Mouse (Mus musculus) G1E (cell line): Measurements from ENCODE around the gene Cebpb. TPM values are rescaled to one million over a fixed set of nuclear protein-coding genes. Genes with fewer than 3 reads are reported as not detected.

Source experiments
- ATAC-seq: 2 replicates; pipeline ENCODE4 v1.8.0; 2016; ENCODE audit warnings: mild to moderate bottlenecking; ENCODE audit not compliant: insufficient number of reproducible peaks, poor library complexity, low FRiP score, severe bottlenecking; ENCODE audit errors: extremely low read depth
- DNase-seq: peaks from one replicate; pipeline ENCODE4 v3.0.0; 2012; ENCODE audit warnings: low spot score
- H3K27me3 ChIP-seq: 2 replicates; pipeline ENCODE4 v1.6.1; 2012; ENCODE audit warnings: mild to moderate bottlenecking, low read length, inconsistent platforms; ENCODE audit not compliant: insufficient read depth
- H3K36me3 ChIP-seq: replicated peaks from 2 replicates; pipeline ENCODE3; 2012; ENCODE audit warnings: mild to moderate bottlenecking, inconsistent platforms
- H3K4me1 ChIP-seq: 2 replicates; pipeline ENCODE4 v1.6.1; 2012; ENCODE audit warnings: low read depth, low read length, inconsistent platforms, mixed read lengths; ENCODE audit not compliant: insufficient read depth
- H3K4me3 ChIP-seq: 2 replicates; pipeline ENCODE4 v1.5.1; 2012; ENCODE audit warnings: low read depth, mild to moderate bottlenecking, inconsistent platforms, low read length, moderate library complexity, mixed read lengths
- H3K9me3 ChIP-seq: replicated peaks from 2 replicates; pipeline ENCODE4 v1.6.1; 2012; ENCODE audit warnings: inconsistent platforms
- CTCF ChIP-seq: IDR thresholded peaks from 2 replicates; pipeline ENCODE4 v1.5.1; 2012; ENCODE audit warnings: low read depth, low read length, inconsistent platforms, mixed read lengths
- GATA1 ChIP-seq: IDR thresholded peaks from 2 replicates; pipeline ENCODE4 v1.6.1; 2012; ENCODE audit warnings: borderline replicate concordance, low read length, inconsistent platforms, mixed read lengths
- GATA2 ChIP-seq: IDR thresholded peaks from 2 replicates; pipeline ENCODE4 v1.6.1; 2012; ENCODE audit warnings: low read depth, low read length, inconsistent platforms, borderline replicate concordance
- POLR2AphosphoS5 ChIP-seq: IDR thresholded peaks from 2 replicates; pipeline ENCODE4 v1.6.1; 2012; ENCODE audit warnings: low read depth, low read length, inconsistent platforms; ENCODE audit not compliant: insufficient replicate concordance
- TAL1 ChIP-seq: conservative IDR thresholded peaks from 2 replicates; pipeline ENCODE4 v1.6.1; 2012; ENCODE audit warnings: low read depth, low read length, inconsistent platforms, mixed read lengths
- polyA plus RNA-seq: library from polyadenylated mRNA; stranded (reverse); fragments of >175 nt; gene quantifications from 2 replicates; pipeline ENCODE4 v1.2.3, GENCODE M21; 2012
- total RNA-seq, 2 experiments: library from RNA; stranded (forward) in 1 of 2; stranded (reverse) in 1 of 2; fragments of 200-1000 nt in 1 of 2; fragments of >200 nt in 1 of 2; fragmentation: Nextera tagmentation in 1 of 2; gene quantifications; 2 replicates each; pipeline ENCODE4 v1.2.3; 2014 to 2017

Cebpb gene
- total and polyA plus RNA-seq, 3 experiments, result 12.5 to 61.6 (median 12.9) TPM

DNA sequence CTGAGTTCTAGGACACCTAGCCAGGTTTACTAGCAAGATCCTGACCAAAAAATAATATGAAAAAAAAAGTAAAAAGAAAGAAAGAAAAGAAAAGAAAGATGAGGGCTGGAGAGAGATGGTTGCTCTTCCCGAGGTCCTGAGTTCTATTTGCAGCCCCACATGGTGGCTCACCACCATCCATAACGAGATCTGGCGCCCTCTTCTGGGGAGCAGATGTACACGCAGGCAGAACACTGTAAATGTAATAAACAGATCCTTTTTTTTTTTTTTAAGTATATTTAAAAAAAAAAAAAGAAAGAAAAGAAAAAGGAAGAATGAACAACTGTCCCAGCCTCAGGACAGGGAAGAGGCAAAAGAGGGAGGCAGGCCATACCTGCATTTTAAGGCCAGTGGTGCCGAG lies 10.1 kb upstream of the Cebpb start:
- DNase-seq (no peak), ATAC-seq (no peak)
- Histone ChIP-seq H3K36me3 (peaks cover 15% of the 10 kb centered on the region), H3K9me3 (no peaks in the 10 kb centered on the region), H3K27me3 (peaks cover 2% of the 10 kb centered on the region; the same call in 1 of the 2 replicates), H3K4me1 (peaks cover 17% of the 10 kb centered on the region), H3K4me3 (no peak overlapping the region)
- TF ChIP-seq CTCF (peak; percentile 21; the same call in 1 of the 2 replicates), TAL1 (no peak)

DNA sequence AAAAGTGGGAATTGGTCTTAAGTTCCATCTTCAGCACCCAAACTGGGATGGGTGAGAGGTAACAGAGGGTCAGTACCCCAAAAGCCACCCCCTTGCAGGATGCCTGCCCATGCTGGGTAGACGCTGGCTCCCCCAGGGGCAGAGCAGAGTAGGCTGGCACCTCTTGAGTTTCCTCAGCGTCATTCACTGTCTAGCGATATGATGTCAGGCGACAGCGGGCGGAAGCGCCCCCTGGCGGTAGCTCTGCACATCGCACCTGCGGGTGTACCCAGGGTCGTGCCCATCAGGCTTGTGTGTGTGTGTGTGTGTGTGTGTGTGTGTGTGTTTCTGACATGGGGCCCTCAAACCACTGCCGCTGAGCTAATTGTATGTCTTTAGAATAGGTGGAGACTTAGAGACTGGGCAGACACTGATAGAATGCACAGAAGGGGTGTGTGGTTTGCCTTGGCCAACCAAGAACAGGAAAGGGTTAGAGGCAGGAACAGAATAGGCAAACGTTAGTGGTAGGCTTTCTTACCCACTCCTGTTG lies 8.7 kb upstream of the Cebpb start:
- no peaks in the 10 kb centered on the region for H3K9me3 ChIP-seq
- ATAC-seq (peak; percentile 72), DNase-seq (peak; percentile 78)
- no peak overlapping the region for H3K4me3 ChIP-seq
- H3K4me1 ChIP-seq, result peaks cover 20% of the 10 kb centered on the region
- peaks cover 2% of the 10 kb centered on the region; the same call in 1 of the 2 replicates for H3K27me3 ChIP-seq
- no peak for TF ChIP-seq GATA2
- TF ChIP-seq CTCF, result peak; percentile 99
- peaks cover 22% of the 10 kb centered on the region for H3K36me3 ChIP-seq

DNA sequence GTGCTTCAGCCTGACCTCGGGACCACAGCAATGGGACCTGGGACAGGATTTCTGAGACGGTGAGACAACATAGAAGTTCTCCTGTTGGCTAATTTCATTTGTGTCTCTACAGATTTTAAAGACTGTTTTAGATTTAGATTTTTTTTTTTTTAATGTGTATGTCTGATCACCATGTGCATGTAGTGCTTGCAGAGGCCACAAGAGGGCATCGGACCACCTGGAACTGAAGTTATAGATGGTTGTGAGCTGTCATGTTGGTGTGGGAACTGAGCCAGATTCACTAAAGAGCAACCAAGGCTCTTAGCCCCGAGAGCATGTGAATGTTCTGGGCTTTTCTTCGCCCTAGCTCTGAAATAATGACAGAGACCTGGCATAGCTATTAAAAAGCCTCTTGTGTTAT lies 8.1 kb upstream of the Cebpb start:
- Histone ChIP-seq H3K4me1 (peaks cover 20% of the 10 kb centered on the region), H3K9me3 (no peaks in the 10 kb centered on the region), H3K36me3 (peaks cover 26% of the 10 kb centered on the region), H3K4me3 (no peak overlapping the region), H3K27me3 (peaks cover 2% of the 10 kb centered on the region; the same call in 1 of the 2 replicates)
- TF ChIP-seq CTCF (peak; percentile 72), GATA1 (no peak)
- ATAC-seq (no peak), DNase-seq (no peak)

DNA sequence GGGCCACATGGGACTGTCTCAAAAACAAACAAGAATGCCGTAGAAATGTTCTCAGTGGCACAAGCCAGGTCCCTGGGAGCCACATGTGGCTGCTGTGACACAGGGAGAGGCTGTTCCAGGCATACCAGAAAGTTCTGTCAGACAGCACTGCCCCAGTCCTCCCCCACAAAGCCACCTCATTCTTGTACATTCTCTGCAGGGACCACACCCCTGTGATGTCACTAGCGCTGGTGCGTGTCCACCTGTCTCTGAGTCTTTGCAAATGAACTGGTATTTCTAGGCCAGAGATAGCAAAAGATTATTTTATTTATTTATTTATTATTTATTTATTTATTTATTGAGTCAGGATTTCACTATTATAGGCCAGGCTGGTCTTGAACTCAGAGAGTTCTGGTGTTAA lies 5.0 kb upstream of the Cebpb start:
- Histone ChIP-seq H3K36me3 (peaks cover 42% of the 10 kb centered on the region), H3K27me3 (peaks cover 15% of the 10 kb centered on the region; the same call in 1 of the 2 replicates), H3K4me3 (no peak overlapping the region), H3K4me1 (peaks cover 47% of the 10 kb centered on the region), H3K9me3 (no peaks in the 10 kb centered on the region)
- TF ChIP-seq GATA2, result no peak
- no peak for TF ChIP-seq CTCF
- TF ChIP-seq TAL1, result no peak
- no peak for TF ChIP-seq POLR2AphosphoS5
- TF ChIP-seq GATA1, result no peak
- no peak for DNase-seq
- no peak for ATAC-seq

DNA sequence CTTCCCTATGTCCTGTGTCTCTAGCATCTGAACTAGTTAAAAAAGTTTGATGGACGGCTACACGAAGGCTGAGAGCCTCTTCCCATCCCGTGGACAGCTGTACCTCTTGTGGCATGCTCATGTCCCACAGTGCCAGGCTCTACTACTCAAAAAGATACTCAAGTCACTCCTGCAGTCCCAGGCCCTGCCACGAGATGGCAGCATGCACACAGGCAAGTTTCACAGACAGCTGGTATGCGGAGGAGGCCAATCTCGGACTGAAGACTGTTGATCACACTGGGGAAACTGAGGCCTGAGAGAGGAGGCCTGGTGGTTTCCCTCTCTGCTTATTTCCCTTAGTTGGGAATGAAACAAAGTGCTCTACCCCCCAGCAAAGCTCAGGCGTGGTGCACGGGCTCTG lies 3.6 kb upstream of the Cebpb start:
- Histone ChIP-seq H3K27me3 (peaks cover 15% of the 10 kb centered on the region; the same call in 1 of the 2 replicates), H3K36me3 (peaks cover 39% of the 10 kb centered on the region), H3K4me1 (peaks cover 53% of the 10 kb centered on the region), H3K4me3 (no peak overlapping the region), H3K9me3 (no peaks in the 10 kb centered on the region)
- ATAC-seq, result no peak
- TF ChIP-seq TAL1 (no peak), CTCF (peak; percentile 98)
- no peak for DNase-seq

DNA sequence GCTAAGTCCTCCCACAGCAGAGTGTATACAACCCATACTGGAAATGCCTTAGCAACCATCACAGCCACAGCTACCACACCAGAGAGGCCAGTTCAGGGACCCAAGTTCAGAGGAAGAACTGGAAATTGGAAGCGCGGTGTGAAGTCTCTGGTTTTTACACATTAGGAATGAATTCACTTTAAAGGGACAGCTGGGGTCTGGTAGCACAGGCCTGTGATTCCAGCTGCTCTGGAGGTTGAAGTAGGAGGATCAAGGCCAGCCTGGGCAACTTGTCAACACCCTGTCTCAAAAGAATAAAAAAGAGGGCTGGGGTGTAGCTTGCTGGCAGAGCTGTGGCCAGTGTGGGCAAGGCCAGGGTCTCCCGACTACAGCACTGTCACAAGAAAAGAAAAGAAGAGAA lies 2.9 kb upstream of the Cebpb start:
- no peak overlapping the region for H3K4me3 ChIP-seq
- TF ChIP-seq GATA1 (no peak), CTCF (no peak), GATA2 (no peak), TAL1 (no peak)
- H3K4me1 ChIP-seq, result peaks cover 55% of the 10 kb centered on the region
- ATAC-seq, result no peak
- DNase-seq, result no peak
- H3K9me3 ChIP-seq, result no peaks in the 10 kb centered on the region
- peaks cover 15% of the 10 kb centered on the region; the same call in 1 of the 2 replicates for H3K27me3 ChIP-seq
- H3K36me3 ChIP-seq, result peaks cover 43% of the 10 kb centered on the region

DNA sequence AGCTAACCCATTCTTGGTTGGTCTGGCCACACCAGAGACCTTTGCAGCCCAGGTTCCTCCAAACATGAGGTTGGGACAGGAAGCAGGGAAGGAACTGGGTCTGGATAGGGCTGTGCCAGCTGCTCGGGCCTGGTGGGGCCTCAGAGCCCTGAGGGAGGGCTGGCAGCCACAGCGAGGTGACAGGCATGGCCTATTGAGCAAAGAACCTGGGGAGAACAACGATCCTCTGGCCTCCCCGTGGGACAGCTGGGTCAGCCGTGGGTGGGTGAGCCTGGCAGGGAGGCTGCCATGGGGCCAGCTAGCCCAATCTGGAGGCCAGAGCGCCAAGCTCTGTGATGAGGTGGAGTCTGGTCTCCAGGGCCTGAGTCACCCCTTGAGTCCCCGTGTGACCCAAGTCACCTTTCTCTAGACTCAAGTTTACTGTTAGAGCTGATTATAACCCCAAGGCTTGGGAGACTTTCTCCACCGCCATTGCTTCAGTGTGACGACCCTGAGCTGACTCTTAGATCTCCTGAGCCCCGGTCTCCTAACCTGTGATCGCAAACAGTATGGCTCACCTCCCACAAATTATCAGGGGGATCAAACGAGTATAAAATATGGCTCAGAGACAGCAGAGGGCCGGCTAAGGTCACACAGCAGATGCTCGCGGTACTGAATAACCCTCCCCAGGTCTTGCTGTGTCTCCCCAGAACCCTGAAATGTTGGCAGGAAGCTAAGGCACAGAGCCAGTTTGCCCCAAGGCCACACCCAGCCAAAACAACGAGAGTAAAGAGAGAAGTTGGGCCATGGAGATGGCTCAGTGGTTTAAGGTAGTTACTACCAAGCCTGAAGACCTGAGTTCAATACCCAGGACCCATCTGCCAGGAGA lies 2.1 kb upstream of the Cebpb start:
- no peaks in the 10 kb centered on the region for H3K9me3 ChIP-seq
- H3K36me3 ChIP-seq, result peaks cover 48% of the 10 kb centered on the region
- ATAC-seq (no peak), DNase-seq (no peak)
- peaks cover 59% of the 10 kb centered on the region for H3K4me1 ChIP-seq
- no peak for TF ChIP-seq GATA2
- no peak for TF ChIP-seq TAL1
- TF ChIP-seq GATA1, result no peak
- no peak for TF ChIP-seq CTCF
- TF ChIP-seq POLR2AphosphoS5, result no peak
- H3K27me3 ChIP-seq, result peaks cover 15% of the 10 kb centered on the region; the same call in 1 of the 2 replicates
- H3K4me3 ChIP-seq, result no peak overlapping the region
